Comparison of ENCODE assay signal across 7 mouse cellular contexts in genomic region chr11:106160841-106161721, GRCm38 (mm10). TPM values are rescaled to one million over a fixed set of nuclear protein-coding genes. Genes with fewer than 3 reads are reported as not detected.
DNase-seq lines count a peak whose midpoint lies in the region; ATAC-seq and TF ChIP-seq lines count a peak whose summit lies in the region.

Gene Gm10840, plus strand, starts transcription at chr11:106160850.
Gene Limd2, minus strand, starts transcription at chr11:106160860.

- H3K9ac ChIP-seq in CH12.LX (ENCODE audit: insufficient read depth, low read depth), result peak within 1 kb of the TSS; percentile 96
- H3K9ac ChIP-seq in forebrain, embryonic 14.5 days (ENCODE audit: low read length), result peak within 1 kb of the TSS; percentile 97

- H3K36me3 ChIP-seq in CH12.LX (replicated peaks in 1 of 2; ENCODE audit: control insufficient read depth in 1 of 2, insufficient read depth in 1 of 2, low read length in 1 of 2), result peaks cover 56 to 63% of the 10 kb centered on the region in 2 experiments
- peaks cover 43% of the 10 kb centered on the region for H3K36me3 ChIP-seq in forebrain, embryonic 14.5 days (ENCODE audit: control insufficient read depth, insufficient read depth, low read length)
- H3K36me3 ChIP-seq in spleen, adult 2 months (ENCODE audit: control insufficient read depth, insufficient read depth, low read length), result peaks cover 38% of the 10 kb centered on the region

- peak; percentile 45 for DNase-seq in CH12.LX (ENCODE audit: extremely low read depth)
- DNase-seq in forebrain, embryonic 14.5 days (ENCODE audit: low spot score), result peak; percentile 67
- DNase-seq in left cerebral cortex, postnatal 25 days (ENCODE audit: low spot score in 2 of 2), result peak; percentile 85 to 98
- peak; percentile 43 to 62 for DNase-seq in spleen, adult 2 months (ENCODE audit: low read depth in 1 of 2, low spot score in 2 of 2)

- WGBS in bone marrow, adult 2 months, result 19% methylated on average over 22 of the region's 22 CpGs
- WGBS in forebrain, embryonic 14.5 days, result 26% methylated on average over 22 of the region's 22 CpGs
- WGBS in spleen, adult 2 months, result 13% methylated on average over 22 of the region's 22 CpGs

- peaks cover 25 to 43% of the 10 kb centered on the region in 2 experiments for H3K4me1 ChIP-seq in CH12.LX (ENCODE audit: control insufficient read depth in 1 of 2, insufficient read depth in 2 of 2)
- H3K4me1 ChIP-seq in bone marrow, adult 2 months (ENCODE audit: control insufficient read depth, insufficient read depth, low read length), result peaks cover 8% of the 10 kb centered on the region
- H3K4me1 ChIP-seq in forebrain, embryonic 14.5 days (ENCODE audit: control insufficient read depth, insufficient read depth, low read length), result peaks cover 20% of the 10 kb centered on the region
- H3K4me1 ChIP-seq in spleen, adult 2 months (ENCODE audit: control insufficient read depth, insufficient read depth, insufficient read length), result peaks cover 33% of the 10 kb centered on the region; the same call in 1 of the 2 replicates

- peak within 1 kb of the TSS; percentile 89 for H3K27ac ChIP-seq in CH12.LX (ENCODE audit: insufficient read depth, low read depth)
- H3K27ac ChIP-seq in bone marrow, adult 2 months (ENCODE audit: control insufficient read depth, insufficient read depth, low read depth, low read length, poor library complexity), result peak within 1 kb of the TSS; percentile 99
- H3K27ac ChIP-seq in forebrain, embryonic 14.5 days (ENCODE audit: low read depth, low read length), result peak within 1 kb of the TSS; percentile 99
- peak within 1 kb of the TSS; percentile 100 for H3K27ac ChIP-seq in spleen, adult 2 months (ENCODE audit: insufficient read depth, low read length)

- no peak for TF ChIP-seq CTCF in CH12.LX (conservative IDR thresholded peaks at IDR 0.05 in 1 of 2, IDR thresholded peaks at IDR 0.05 in 1 of 2; ENCODE audit: low read depth in 2 of 2, low read length in 2 of 2)
- no peak for TF ChIP-seq CTCF in bone marrow, adult 2 months (IDR thresholded peaks at IDR 0.05; ENCODE audit: control insufficient read depth, insufficient read depth, low read length)
- no peak for TF ChIP-seq CTCF in spleen, adult 2 months (IDR thresholded peaks at IDR 0.05; ENCODE audit: extremely low read depth, insufficient read depth, insufficient read length, insufficient replicate concordance)

- dilution Hi-C loops in CH12.LX (cut with MboI; ENCODE audit: extremely low pct_ligation_motif_present, extremely low pct_unique_long_range_greater_than_20kb, low sequenced_read_pairs), result no loop called here

- H3K4me2 ChIP-seq in CH12.LX (ENCODE audit: insufficient read depth, low read depth, poor library complexity, severe bottlenecking), result peak within 1 kb of the TSS; percentile 78
- peak within 1 kb of the TSS; percentile 96 for H3K4me2 ChIP-seq in forebrain, embryonic 14.5 days (ENCODE audit: low read length)

- H3K79me2 ChIP-seq in CH12.LX (replicated peaks; ENCODE audit: control insufficient read depth, extremely low read depth, insufficient read depth, poor library complexity, severe bottlenecking), result peaks cover 29% of the 10 kb centered on the region

- intact Hi-C loops in left cerebral cortex, postnatal 25 days (cut with DNase I), result loop anchor here (1.0 to 2.0 kb wide), 3 partner anchors 18 to 76 kb away; partner anchors contain the start of genes Ccdc47, Ddx42 and Map3k3

- no peak for TF ChIP-seq POLR2A in CH12.LX (IDR thresholded peaks at IDR 0.05; ENCODE audit: low read depth, low read length)
- peak; percentile 52; the same call in 1 of the 2 replicates for TF ChIP-seq POLR2A in bone marrow, adult 2 months (IDR thresholded peaks at IDR 0.05; ENCODE audit: borderline replicate concordance, control insufficient read depth, low read depth, low read length)
- no peak; the same call in none of the 2 replicates for TF ChIP-seq POLR2A in spleen, adult 2 months (IDR thresholded peaks at IDR 0.05; ENCODE audit: low read depth, low read length)

- TF ChIP-seq EP300 in CH12.LX (IDR thresholded peaks at IDR 0.05; ENCODE audit: low read length), result no peak

- H3K4me3 ChIP-seq in CH12.LX (replicated peaks in 1 of 3; ENCODE audit: low read depth in 2 of 3, low read length in 2 of 3, poor library complexity in 1 of 3), result peak within 1 kb of the TSS; percentile 79 to 90 (median 85)
- H3K4me3 ChIP-seq in bone marrow, adult 2 months (replicated peaks; ENCODE audit: control insufficient read depth, low read depth, low read length), result peak within 1 kb of the TSS; percentile 93
- H3K4me3 ChIP-seq in forebrain, embryonic 14.5 days (ENCODE audit: low read depth, low read length), result peak within 1 kb of the TSS; percentile 82
- peak within 1 kb of the TSS; percentile 97 for H3K4me3 ChIP-seq in spleen, adult 2 months (ENCODE audit: extremely low read depth, insufficient read depth, insufficient read length)

- no peak for TF ChIP-seq RAD21 in CH12.LX (IDR thresholded peaks at IDR 0.05; ENCODE audit: low read depth, low read length)

- no peaks in the 10 kb centered on the region for H3K9me3 ChIP-seq in CH12.LX (replicated peaks; ENCODE audit: low read length)
- H3K9me3 ChIP-seq in forebrain, embryonic 14.5 days (replicated peaks; ENCODE audit: control insufficient read depth, low read length), result no peaks in the 10 kb centered on the region

- in situ Hi-C loops in CH12.LX (cut with MboI; ENCODE audit: low pct_ligation_motif_present, low pct_unique_long_range_greater_than_20kb, low sequenced_read_pairs), result no loop called here

- no peaks in the 10 kb centered on the region for H3K27me3 ChIP-seq in CH12.LX (replicated peaks)
- no peaks in the 10 kb centered on the region for H3K27me3 ChIP-seq in forebrain, embryonic 14.5 days (replicated peaks; ENCODE audit: control insufficient read depth, insufficient read depth, low read length)
- H3K27me3 ChIP-seq in spleen, adult 2 months (ENCODE audit: control insufficient read depth, insufficient read depth, low read length), result no peaks in the 10 kb centered on the region

- peak; percentile 44 for ATAC-seq in forebrain, embryonic 14.5 days
- ATAC-seq in inflammation-experienced regulatory T-cells, adult 6 months, result peak; percentile 12
- peak; percentile 12 for ATAC-seq in megakaryocyte progenitor cell, adult 5-6 weeks (replicated peaks; ENCODE audit: poor library complexity)

TF ChIP-seq in CH12.LX, 34 proteins besides CTCF, POLR2A, EP300 and RAD21 (continues in another document):
- 0 out of 2 replicates have a peak, but pooled peaks have one; percentile 12 for TF ChIP-seq IRF4 (IDR thresholded peaks at IDR 0.05; ENCODE audit: low read depth, low read length)
- TF ChIP-seq TCF12 (IDR thresholded peaks at IDR 0.05; ENCODE audit: low read depth, low read length), result no peak
- no peak for TF ChIP-seq BHLHE40 (IDR thresholded peaks at IDR 0.05; ENCODE audit: low read depth, low read length)
- no peak for TF ChIP-seq ELF1 (IDR thresholded peaks at IDR 0.05; ENCODE audit: low read depth, low read length)
- no peak for TF ChIP-seq RCOR1 (conservative IDR thresholded peaks at IDR 0.05; ENCODE audit: low read depth, low read length)
- no peak for TF ChIP-seq PAX5 (IDR thresholded peaks at IDR 0.05; ENCODE audit: low read length)
- no peak for TF ChIP-seq SMC3 (IDR thresholded peaks at IDR 0.05; ENCODE audit: low read depth, low read length)
- no peak for TF ChIP-seq UBTF (IDR thresholded peaks at IDR 0.05; ENCODE audit: low read depth, low read length)
- no peak for TF ChIP-seq KAT2A (IDR thresholded peaks at IDR 0.05; ENCODE audit: insufficient replicate concordance, low read length)
- TF ChIP-seq MYC (IDR thresholded peaks at IDR 0.05; ENCODE audit: low read depth, low read length), result no peak
- TF ChIP-seq NRF1 (IDR thresholded peaks at IDR 0.05; ENCODE audit: low read depth, low read length), result 0 out of 2 replicates have a peak, but pooled peaks have one; percentile 15
- TF ChIP-seq HCFC1 (IDR thresholded peaks at IDR 0.05; ENCODE audit: low read depth, low read length), result peak; percentile 25; the same call in 1 of the 2 replicates
- TF ChIP-seq CHD1 (IDR thresholded peaks at IDR 0.05; ENCODE audit: low read depth, low read length), result 0 out of 2 replicates have a peak, but pooled peaks have one; percentile 72
- TF ChIP-seq MAZ (IDR thresholded peaks at IDR 0.05; ENCODE audit: low read depth, low read length), result no peak
- TF ChIP-seq MEF2A (IDR thresholded peaks at IDR 0.05; ENCODE audit: borderline replicate concordance, low read depth, low read length), result 0 out of 2 replicates have a peak, but pooled peaks have one; percentile 24
- no peak; the same call in 1 of the 2 replicates for TF ChIP-seq MXI1 (IDR thresholded peaks at IDR 0.05; ENCODE audit: low read depth, low read length)
- peak; percentile 60; the same call in 1 of the 2 replicates for TF ChIP-seq MAX (IDR thresholded peaks at IDR 0.05; ENCODE audit: low read length)
- TF ChIP-seq ETS1 (conservative IDR thresholded peaks at IDR 0.05; ENCODE audit: low read depth, low read length), result no peak
- no peak for TF ChIP-seq ZC3H11A (IDR thresholded peaks at IDR 0.05; ENCODE audit: low read depth, low read length)

RNA-seq across cellular contexts. Expression of gene Gm10840, which starts in this region (rescaled TPM):
- total RNA-seq in CH12.LX (2012; rRNA removed) (not detected in 2 replicates), CH12.LX (2014; rRNA removed) (not detected in 2 replicates)
- polyA plus RNA-seq in CH12.LX (2012; ENCODE audit: insufficient read length, low read depth), result not detected in 2 replicates
- not detected in 2 replicates for polyA plus RNA-seq in bone marrow, adult 2 months (2011; ENCODE audit: insufficient read depth, insufficient read length, low replicate concordance, missing spikeins)
- not detected in 2 replicates for polyA plus RNA-seq in forebrain, embryonic 14.5 days (2014; fragmentation: Nextera tagmentation; extraction: Ambion mirVana)
- not detected for polyA plus RNA-seq in inflammation-experienced regulatory T-cells, adult 6 months (2017; shearing (Covaris generic))
- total RNA-seq in left cerebral cortex, postnatal 25 days (2021), result not detected
- 2.6 and 4.4 TPM in 2 replicates for total RNA-seq in megakaryocyte progenitor cell, adult 5-6 weeks (2015)
- total RNA-seq in megakaryocyte progenitor cell, adult 5-6 weeks (2017), result not detected in 2 replicates
- polyA plus RNA-seq in spleen, adult 2 months (2012; rRNA removed), result 0.72 TPM in 1 of 2 replicates, not detected in the other

RNA-seq across cellular contexts. Expression of gene Limd2, which starts in this region (rescaled TPM):
- 249 and 275 TPM in 2 replicates for total RNA-seq in CH12.LX (2012; rRNA removed)
- 344 and 367 TPM in 2 replicates for total RNA-seq in CH12.LX (2014; rRNA removed)
- polyA plus RNA-seq in CH12.LX (2012; ENCODE audit: insufficient read length, low read depth), result 520 and 563 TPM in 2 replicates
- 45.8 and 98.2 TPM in 2 replicates for polyA plus RNA-seq in bone marrow, adult 2 months (2011; ENCODE audit: insufficient read depth, insufficient read length, low replicate concordance, missing spikeins)
- 223 and 240 TPM in 2 replicates for polyA plus RNA-seq in forebrain, embryonic 14.5 days (2014; fragmentation: Nextera tagmentation; extraction: Ambion mirVana)
- 100 to 1,000 TPM; 535 to 666 (median 652) TPM for polyA plus RNA-seq in inflammation-experienced regulatory T-cells, adult 6 months (2017; shearing (Covaris generic))
- total RNA-seq in left cerebral cortex, postnatal 25 days (2021), result 100 to 1,000 TPM; 101 to 103 TPM
- 169 and 172 TPM in 2 replicates for total RNA-seq in megakaryocyte progenitor cell, adult 5-6 weeks (2015)
- total RNA-seq in megakaryocyte progenitor cell, adult 5-6 weeks (2017), result 37.4 and 40.8 TPM in 2 replicates
- polyA plus RNA-seq in spleen, adult 2 months (2012; rRNA removed), result 305 and 309 TPM in 2 replicates

Comparison
In these comparisons a context has a peak if more than half of its experiments do, and no peak if none do; other contexts are left out.
1. Peak in every context shown above with its lines: DNase-seq, ATAC-seq, H3K4me3 ChIP-seq and H3K27ac ChIP-seq.